Mouse (Mus musculus): ENCODE measurements around the gene Spef2.
A peak's percentile ranks its signal among the peaks of the same experiment; 100 is the strongest.
"Not testable (repeated sequence)": the region's sequence is repeated elsewhere in the genome, so short reads cannot be mapped to it uniquely, and the experiment has no call there.

Spef2 gene

GRCm38 (mm10) chr15:9668575-9668974, 80.1 kb downstream of the Spef2 start:
- DNase-seq (ENCODE audit: low read depth) = peak; percentile 47

DNA sequence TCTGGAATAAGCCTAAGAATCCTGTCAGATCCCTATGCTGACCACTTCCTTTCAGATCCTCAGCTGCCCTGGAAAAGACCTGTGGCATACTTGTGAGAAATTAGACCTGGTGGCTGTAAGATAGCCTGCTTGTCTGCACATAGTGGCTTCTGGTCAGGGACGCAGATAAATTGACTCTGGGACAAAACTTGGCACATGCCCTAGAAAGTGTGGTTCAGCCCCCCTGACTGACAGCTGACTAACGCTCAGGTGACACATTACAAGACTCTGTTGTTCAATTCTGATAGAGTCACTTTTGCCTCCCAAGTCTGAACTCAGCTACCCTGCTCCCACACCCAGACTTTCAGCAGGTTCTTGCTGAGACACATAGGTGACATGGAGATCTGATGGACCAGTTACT, 83.7 kb downstream of the Spef2 start:
- not testable (repeated sequence) for DNase-seq (ENCODE audit: low read depth)

GRCm38 (mm10) chr15:9661215-9661614, 87.5 kb downstream of the Spef2 start:
- peak; percentile 31 for DNase-seq (ENCODE audit: low read depth)

GRCm38 (mm10) chr15:9634471-9634870, 114.2 kb downstream of the Spef2 start:
- no peak for DNase-seq (ENCODE audit: low read depth)

GRCm38 (mm10) chr15:9631657-9632056, 117.0 kb downstream of the Spef2 start:
- no peak for DNase-seq (ENCODE audit: low read depth)

- no peak for DNase-seq (ENCODE audit: low read depth)
Measured at GRCm38 (mm10) chr15:9629660-9630059, 119.0 kb downstream of the Spef2 start.

- DNase-seq (ENCODE audit: low read depth) = no peak
Measured at GRCm38 (mm10) chr15:9624619-9625018, 124.0 kb downstream of the Spef2 start.

- DNase-seq (ENCODE audit: low read depth) = peak; percentile 66
Measured at GRCm38 (mm10) chr15:9608177-9608576, 140.5 kb downstream of the Spef2 start.

DNA sequence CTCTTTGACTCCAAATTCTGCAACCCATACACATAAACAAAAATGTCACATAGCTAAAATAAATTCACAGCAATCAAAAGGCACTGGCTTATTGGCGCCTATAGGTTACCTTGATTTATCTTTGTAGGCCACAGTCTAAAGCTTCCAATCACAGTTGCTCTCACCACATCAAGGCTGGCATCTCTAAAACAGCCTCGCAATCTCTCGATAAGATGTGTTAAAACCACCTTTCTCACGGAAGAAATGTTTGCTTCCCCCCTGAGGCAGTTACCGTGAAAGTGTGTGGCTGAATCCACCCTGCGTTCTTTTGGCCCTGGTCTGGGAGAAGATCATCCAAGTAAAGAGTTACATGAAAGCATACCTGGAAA, 148.6 kb downstream of the Spef2 start:
- peak; percentile 74 for DNase-seq (ENCODE audit: low read depth)

- peak; percentile 67 for DNase-seq (ENCODE audit: low read depth)
Measured at GRCm38 (mm10) chr15:9599382-9600087, 149.1 kb downstream of the Spef2 start.

DNA sequence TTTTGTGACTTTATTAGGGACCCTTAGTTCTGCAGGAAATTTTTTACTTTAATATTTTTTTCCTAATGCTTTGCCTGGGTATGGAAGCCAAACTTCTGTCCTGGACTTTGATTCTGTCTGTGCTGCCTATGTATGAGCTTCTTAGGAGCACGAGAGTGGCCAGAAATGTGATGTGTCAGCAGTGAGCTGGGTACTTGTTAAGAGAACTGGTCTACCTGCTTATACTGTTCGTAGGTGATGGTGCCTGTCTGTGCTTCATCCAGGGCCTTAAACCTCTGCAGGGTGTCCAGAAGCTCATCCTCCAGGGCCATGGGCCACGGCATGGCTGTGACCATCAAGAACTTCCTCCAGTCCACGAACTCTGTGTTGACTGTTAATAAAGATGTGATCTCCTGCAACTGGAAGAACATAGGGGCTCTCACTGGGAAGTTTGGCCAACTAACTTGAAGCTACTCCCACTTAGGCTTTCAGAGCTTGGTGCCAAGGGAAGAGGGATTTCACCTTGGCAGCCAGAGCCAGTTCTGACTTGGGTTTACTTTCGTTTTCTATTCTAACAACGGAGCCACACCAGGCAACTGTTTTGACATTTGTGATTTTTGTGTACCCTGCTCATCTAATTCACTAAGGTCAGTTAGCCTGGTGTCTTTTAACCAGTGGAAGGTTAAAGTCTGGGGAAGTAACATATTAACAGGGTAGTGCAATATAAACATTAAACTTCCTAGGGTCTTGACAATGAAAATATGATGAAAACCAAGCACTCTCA, 152.2 kb downstream of the Spef2 start:
- DNase-seq (ENCODE audit: low read depth) = peak; percentile 71

DNA sequence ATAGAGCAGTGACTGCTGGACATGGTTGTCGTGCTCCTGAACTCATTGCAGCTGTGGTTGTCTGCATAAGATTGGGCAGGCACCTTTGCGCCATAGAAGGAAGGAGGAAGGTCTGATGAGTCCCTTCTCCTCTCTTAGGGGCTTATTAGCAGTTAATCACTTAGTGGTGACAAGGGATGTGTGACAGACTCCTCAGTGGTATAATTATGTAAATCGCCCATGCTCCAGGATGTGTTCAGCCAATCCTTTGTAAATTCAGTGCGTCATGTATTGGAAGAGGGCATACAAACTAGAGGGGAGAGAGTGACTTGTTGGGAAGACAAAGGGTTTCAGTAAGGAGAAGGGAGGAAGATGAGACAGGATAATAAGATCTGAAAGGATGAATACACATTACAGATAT, 158.7 kb downstream of the Spef2 start:
- DNase-seq (ENCODE audit: low read depth) = no peak

DNA sequence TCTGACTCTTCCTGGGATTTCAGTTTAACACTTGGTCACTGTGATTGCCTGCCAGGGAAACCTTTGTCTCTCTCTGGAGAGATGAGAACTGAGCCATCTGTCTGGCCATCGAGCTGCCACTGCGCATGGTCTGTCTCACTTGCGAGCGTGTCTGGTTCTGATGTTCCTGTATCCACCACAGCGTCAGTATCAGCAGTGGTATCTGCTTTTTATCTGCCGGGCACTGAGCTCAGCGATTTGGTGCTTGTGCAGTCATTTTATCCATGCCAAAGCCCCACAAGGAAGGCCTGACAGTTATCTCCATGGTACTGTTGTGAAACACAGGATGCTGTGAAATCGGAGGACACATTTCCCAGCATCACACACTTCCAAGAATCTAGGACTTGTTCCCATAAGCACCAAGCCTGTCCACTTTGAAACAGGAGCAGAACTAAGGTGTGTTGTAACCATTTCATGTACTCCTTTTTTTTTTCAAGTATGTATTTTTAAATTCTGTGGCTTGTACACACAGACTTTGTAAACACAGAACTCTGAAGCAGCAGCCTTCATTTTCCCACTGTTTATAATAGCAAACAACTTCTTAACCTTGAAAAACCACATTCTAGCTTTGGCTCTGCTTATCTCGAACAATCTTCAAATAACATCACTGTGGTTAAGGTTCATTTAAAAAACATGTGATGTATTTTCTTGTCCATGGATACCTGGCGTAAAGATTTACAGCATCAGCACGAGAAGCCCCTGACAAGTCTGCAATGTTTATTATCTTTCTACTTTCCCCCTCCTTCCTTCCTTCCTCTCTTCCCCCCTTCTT, 168.0 kb downstream of the Spef2 start:
- DNase-seq (ENCODE audit: low read depth) = peak; percentile 78

DNA sequence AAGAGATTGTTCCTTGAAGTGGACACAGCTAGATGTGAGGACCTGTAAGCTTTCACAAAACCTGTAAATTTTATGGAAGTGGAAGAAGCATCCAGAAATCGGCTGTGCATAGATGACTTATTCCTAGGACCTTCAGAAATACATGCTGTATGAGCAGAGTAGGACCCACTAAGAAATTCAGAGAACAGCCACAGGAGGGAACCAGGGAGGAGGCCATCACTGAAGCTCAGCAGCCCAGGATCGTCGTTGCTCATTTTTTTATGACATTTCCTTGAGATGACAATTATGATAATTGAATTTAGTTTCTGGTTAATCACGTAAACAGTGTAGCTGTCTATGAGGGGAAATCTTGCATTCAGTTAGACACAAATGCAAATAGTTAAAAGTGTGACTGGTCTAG, 171.4 kb downstream of the Spef2 start:
- DNase-seq (ENCODE audit: low read depth) = peak; percentile 81

DNA sequence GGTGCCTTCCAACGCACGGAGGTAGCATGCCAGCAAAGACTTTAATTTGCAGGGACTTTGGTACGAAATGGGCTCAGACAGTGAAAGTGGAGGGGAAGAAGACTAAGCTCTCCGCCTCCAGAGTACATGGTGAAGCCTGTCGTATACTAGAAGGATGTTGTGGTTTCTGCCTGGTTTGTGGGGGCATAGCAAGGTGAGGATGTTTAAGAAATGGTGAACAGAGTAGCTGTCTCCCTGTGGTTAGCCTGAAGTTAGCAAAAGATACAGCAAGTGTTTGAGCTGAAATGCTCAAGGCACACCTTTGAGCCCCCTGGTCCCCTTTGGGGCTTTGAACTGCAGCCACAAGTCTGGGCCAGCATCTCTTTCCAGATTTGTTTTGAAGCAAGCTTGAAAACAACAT, 173.9 kb downstream of the Spef2 start:
- DNase-seq (ENCODE audit: low read depth) = peak; percentile 88

GRCm38 (mm10) chr15:9573361-9573760, 175.3 kb downstream of the Spef2 start:
- no peak for DNase-seq (ENCODE audit: low read depth)

GRCm38 (mm10) chr15:9572664-9573063, 176.0 kb downstream of the Spef2 start:
- DNase-seq (ENCODE audit: low read depth) = peak; percentile 64

- DNase-seq (ENCODE audit: low read depth) = peak; percentile 62
Measured at GRCm38 (mm10) chr15:9571896-9572295, 176.8 kb downstream of the Spef2 start.

- DNase-seq (ENCODE audit: low read depth) = peak; percentile 76
Measured at GRCm38 (mm10) chr15:9567316-9567715, 181.4 kb downstream of the Spef2 start.

GRCm38 (mm10) chr15:9565396-9565795, 183.3 kb downstream of the Spef2 start:
- no peak for DNase-seq (ENCODE audit: low read depth)

DNA sequence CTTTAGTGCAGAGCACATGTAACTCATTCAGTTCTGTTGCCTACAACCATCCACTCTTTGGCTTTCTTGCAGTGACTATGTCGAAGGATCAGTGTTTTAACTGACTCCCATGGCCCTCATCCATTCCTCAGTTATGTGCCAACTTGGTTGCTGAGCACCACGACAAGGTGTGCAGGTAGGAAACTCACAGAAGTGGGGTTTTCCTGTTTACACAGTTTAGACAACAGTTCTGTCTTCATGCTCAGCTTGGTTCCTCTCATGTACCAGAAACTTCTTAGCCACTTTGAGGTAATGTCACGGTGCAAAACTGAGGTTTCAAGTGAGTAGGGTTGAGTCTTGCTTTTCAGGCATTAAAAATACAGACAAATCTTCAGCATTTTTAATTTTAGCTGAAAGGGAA, 184.5 kb downstream of the Spef2 start:
- peak; percentile 73 for DNase-seq (ENCODE audit: low read depth)

- not testable (repeated sequence) for DNase-seq (ENCODE audit: low read depth)
Measured at GRCm38 (mm10) chr15:9557264-9557663, 191.4 kb downstream of the Spef2 start.

DNA sequence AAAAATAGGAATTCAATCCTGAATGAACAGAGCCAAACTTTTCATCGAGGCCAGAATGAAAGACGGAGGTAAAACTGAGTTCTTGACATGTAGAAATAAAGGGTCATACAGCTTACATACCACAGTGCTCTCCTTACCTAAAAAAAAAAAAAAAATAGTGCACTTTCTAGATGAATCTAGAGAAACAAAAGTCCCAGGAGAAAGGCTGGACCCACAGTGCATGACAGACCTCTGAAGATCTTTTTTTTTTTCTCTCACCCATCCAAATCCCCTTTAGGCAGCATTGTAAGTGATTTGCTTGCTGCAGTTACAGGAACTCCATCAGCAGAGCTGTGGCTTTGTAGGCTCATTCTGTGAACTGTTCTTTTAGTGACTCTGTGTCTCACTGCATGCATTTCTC, 199.7 kb downstream of the Spef2 start:
- peak; percentile 14 for DNase-seq (ENCODE audit: low read depth)

Data from naive thymus-derived CD4-positive, alpha-beta T cell, adult 2 months (primary cell).